Mouse (Mus musculus) hindlimb bud, embryonic 11.5 days (tissue): ENCODE measurements around the gene Flot1.
"Not testable (repeated sequence)": the region's sequence is repeated elsewhere in the genome, so short reads cannot be mapped to it uniquely, and the experiment has no call there.

Source experiments
- DNase-seq: peaks from one replicate; pipeline ENCODE4 v3.0.0-alpha.2; 2012; ENCODE audit warnings: low read depth, low spot score; ENCODE audit errors: extremely low spot score

Flot1 gene

GRCm38 (mm10) chr17:35835424-35836140 lies 12.6 kb downstream of the Flot1 start:
- DNase-seq = no peak

DNA sequence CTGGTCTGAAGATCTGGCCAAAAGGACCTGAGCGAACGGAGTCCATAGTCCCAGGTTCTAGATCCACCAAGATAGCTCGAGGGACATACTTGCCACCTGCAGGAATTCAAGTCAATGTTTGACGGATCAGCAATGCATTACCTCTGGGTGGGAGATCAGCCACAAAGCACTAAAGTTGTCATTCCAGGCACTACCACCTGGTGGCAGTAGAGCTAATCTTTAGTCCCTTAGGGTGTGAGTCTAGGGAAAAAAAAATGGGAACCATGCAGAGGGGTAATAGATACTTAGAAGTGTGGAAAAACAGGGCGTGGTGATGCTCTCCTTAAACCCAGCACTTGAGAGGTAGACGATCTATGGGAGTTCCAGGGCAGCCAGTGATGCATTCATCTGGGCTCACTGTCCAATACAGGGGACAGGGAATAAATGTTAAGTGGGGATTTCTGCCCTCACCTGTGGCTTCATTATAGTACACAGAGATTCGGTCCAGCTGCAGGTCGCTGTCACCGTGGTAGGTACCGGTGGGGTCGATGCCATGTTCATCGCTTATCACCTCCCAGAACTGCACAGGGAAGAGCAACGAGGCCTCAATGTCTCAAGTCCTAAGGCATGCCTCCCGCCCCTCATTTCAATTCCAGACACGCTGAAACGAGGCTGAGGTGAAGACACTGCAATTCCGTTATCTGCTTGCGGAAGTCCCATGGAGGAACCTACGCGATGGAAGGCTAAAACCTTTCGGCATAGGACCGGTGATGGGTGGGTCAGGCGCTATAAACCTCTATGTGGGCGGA lies 13.3 kb downstream of the Flot1 start:
- DNase-seq = no peak

GRCm38 (mm10) chr17:35836991-35837422 lies 14.0 kb downstream of the Flot1 start:
- DNase-seq = no peak

DNA sequence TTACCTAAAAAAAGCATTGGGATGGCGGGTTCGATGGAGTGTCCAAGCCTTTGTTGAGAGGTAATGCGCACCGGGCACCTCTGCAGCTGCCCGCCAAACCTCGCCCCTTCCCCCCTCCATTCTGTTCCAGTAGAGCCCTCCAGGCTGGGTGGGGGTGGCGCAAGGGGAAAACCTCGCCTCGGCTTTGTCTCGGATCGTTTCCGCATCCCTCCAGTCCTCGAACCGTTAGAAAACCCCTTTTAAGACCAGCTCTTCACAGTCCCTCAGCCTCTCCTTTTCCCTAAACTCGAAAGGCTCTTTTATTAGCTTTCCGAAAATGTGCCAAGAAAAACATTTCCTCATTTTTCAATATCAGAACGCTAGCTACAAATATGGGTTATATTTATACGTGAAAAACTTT lies 14.5 kb downstream of the Flot1 start:
- DNase-seq = no peak

DNA sequence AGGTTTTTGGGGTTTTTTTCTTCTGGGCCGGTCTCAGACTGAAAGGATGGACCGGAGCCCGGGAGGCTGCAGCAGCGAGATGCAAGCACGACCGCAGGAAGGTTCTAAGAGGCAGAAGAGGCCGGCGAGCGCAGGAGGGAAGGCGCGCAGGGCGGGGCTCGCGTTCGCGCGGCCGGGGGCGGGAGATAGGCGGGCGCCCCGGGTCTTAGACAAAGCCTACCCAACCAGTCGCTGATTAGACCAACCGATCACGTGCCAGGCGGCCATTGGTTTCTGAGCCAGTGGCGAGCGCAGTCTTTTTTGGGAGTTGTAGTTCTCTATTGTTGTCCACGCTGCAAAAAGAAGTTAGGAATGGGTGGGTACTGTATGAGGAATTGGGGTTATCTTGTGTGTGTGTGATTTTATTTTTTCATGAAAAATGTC lies 15.1 kb downstream of the Flot1 start, which contains the start of gene Tubb5:
Gene Tubb5, minus strand, starts transcription at position 185 of the 423 bp plus-strand sequence.
- no peak for DNase-seq

- DNase-seq = no peak
These were observed 15.5 kb downstream of the Flot1 start for GRCm38 (mm10) chr17:35838570-35838969.

DNA sequence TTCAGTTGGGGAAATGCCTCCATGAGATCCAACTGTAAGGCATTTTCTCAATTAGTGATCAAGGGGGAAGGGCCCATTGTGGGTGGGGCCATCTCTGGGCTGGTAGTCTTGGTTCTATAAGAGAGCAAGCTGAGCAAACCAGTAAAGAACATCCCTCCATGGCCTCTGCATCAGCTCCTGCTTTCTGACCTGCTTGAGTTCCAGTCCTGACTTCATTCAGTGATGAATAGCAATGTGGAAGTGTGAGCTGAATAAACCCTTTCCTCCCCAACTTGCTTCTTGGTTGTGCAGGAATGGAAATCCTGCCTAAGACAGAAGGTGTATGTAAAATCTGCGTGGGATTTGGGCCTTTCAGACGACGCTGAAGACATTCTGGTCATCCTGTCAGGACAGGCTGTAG lies 16.0 kb downstream of the Flot1 start:
- DNase-seq = not testable (repeated sequence)

GRCm38 (mm10) chr17:35840561-35840960 lies 17.5 kb downstream of the Flot1 start:
- DNase-seq = no peak

DNA sequence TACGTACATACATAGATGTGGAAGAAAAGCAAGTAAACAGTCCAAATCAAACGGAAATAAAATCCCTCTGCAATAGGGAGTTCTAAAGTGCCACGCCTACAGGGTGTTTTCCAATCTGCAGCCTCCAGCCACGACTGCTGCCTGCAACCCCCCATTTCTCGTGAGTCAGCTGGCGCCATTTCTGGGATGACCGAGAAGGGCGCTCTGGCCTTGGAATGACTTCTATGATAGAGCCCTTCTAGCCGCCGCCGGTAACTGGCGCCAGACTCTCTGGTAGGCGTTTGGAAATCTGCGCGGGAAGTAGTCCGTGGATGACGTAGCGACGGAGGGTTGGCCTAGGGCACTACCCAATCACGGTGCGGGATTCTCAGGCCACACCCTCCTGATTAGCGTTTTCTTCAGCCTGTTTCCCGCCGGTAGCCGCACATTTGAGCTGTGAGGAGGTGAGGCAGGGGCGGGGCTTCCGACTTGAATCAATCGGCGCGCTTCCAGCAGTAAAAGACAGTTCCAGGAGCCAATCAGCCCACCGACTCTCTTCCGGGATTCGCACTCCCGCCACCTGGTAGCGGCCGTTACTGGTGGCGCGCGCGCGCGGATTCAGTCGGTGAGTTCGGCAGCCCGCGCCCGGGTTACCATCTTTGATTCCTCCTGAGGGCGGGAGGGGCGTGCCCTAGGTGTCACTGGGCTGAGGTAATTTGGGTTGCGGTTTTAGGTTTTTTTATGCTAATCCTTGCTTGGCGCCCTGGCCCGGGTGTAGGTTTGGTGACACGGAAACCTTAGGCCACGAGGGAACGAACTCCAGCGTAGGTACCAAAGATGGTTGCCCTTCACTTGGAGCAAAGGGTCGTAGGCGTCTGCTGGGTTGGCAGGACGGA lies 18.3 kb downstream of the Flot1 start, which contains the start of gene Mdc1:
Gene Mdc1, plus strand, starts transcription at position 440 of the 875 bp plus-strand sequence.
- peak; percentile 99 for DNase-seq

- no peak for DNase-seq
These were observed 19.0 kb downstream of the Flot1 start for GRCm38 (mm10) chr17:35842006-35842405.

- no peak for DNase-seq
These were observed 20.5 kb downstream of the Flot1 start for GRCm38 (mm10) chr17:35843514-35843913.

GRCm38 (mm10) chr17:35848112-35848511 lies 25.1 kb downstream of the Flot1 start:
- no peak for DNase-seq

GRCm38 (mm10) chr17:35850974-35851373 lies 27.9 kb downstream of the Flot1 start:
- DNase-seq = no peak

GRCm38 (mm10) chr17:35859371-35859770 lies 36.3 kb downstream of the Flot1 start:
- no peak for DNase-seq

DNA sequence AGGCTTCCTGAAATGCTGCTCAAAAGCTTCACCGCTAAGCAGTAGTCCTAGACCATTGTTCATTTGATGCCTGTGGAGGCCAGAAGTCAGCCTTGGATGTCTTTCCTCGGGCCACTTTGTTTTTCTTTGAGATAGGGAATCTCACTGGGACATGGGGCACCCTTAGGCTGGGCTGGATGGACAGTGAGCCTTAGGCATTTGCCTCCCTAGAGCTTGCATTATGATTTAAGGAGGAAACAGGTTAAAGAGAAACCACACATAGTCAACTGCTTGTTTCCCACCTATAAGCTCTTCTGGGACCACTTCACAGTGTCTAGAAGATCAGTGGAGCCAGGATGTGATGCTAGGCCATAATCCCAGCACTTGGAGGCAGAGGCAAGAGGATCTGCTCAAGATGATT lies 36.8 kb downstream of the Flot1 start:
- no peak for DNase-seq

DNA sequence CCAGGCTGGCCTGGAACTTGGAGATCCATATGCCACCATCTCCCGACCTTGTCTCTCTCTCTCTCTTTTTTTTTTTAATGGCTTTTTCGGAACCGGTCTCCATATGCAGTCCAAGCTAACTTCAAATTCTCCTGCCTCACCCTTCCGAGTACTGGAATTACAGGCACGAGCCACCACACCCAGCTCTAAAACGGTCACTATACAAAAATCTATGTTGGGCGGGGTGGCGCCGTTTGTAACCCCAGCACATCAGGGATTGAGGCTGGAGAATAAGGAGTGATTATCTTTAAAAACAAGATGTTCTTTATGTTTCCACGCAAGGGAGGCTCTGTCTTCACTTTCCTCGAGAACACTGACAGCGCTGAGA lies 37.8 kb downstream of the Flot1 start:
- no peak for DNase-seq

DNA sequence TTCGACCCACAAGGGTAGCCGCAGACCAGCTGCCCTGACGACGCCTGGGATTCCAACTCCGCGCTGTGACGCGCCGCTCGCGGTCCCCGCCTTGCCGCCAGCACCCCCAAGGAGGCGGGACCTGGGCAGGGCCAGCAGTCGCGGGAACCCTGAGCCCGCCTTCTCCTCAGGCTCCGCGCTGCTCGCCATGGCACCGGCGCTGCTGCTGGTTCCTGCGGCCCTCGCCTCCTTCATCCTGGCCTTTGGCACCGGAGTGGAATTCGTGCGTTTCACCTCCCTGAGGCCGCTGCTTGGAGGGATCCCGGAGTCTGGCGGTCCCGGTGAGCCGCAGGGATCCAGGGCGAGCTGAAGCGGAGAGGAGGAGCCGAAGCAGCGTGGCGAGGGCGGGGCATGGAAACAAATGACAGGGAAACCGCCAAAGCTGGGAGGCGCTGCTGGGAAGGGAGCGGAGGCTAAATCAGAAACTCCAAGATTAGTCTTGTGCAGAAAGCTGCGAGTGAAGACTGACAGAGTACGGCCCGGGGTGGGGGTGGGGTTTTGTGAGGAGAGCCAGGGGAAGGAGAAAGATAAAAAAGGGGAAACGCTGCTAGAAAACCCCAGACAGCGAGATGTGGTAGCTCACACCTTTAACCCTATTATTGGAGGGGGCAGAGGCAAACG lies 38.3 kb downstream of the Flot1 start, which contains the start of gene Nrm:
Gene Nrm, plus strand, starts transcription at position 121 of the 660 bp plus-strand sequence.
- no peak for DNase-seq

DNA sequence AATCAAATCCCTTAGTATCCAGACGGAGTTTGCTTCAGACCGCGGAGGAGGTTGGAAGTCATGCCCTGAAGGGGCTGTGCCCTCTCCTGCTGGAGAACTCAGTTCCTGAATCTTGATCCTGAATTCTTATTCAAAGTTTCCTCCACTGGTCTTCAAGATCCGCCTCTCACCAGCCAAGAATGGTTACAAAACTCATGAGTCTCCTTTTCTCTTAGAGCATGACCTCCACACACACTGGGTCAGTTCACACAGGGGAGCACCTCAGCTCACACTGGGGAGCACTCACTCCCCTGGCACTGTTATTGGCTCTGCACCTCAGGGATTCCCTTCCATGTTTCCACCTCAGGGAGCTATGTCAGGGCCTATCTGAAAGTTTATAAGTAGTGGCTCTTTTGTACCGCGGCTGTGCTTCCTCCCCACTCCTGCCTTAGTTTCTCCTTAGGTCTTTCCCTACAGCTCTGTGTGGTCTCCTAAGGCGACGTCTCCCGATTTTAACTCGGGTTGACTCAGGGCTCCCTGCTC lies 41.9 kb downstream of the Flot1 start:
- DNase-seq = no peak

- no peak for DNase-seq
These were observed 42.7 kb downstream of the Flot1 start, which contains the start of gene Ppp1r18 for GRCm38 (mm10) chr17:35865481-35866280. TSS of gene Ppp1r18 (plus strand) at chr17:35865593.
